Mouse (Mus musculus) forebrain, embryonic 15.5 days (tissue): ENCODE measurements at regions not wholly inside any gene's neighbourhood (a gene's known extent, or its start where the extent isn't known, plus 50 kb on each side); places are given as distances from the start of the nearest gene placed in this dataset.

Experiments used
- ATAC-seq: fragments of 200-750 bp; cut with Nextera tagmentation; replicated peaks from 2 replicates; pipeline ENCODE4 v1.8.0; 2017; ENCODE audit warnings: mild to moderate bottlenecking, moderate TSS enrichment, moderate library complexity
- H3K27ac ChIP-seq: fragments of 300-500 bp; sonication (generic); replicated peaks from 2 replicates; pipeline ENCODE4 v1.5.1; 2015; ENCODE audit warnings: mild to moderate bottlenecking, inconsistent platforms
- H3K27me3 ChIP-seq: fragments of 300-500 bp; sonication (generic); 2 replicates; pipeline ENCODE4 v1.6.1; 2015; ENCODE audit warnings: inconsistent platforms
- H3K36me3 ChIP-seq: fragments of 300-500 bp; sonication (generic); 2 replicates; pipeline ENCODE4 v1.6.1; 2015; ENCODE audit warnings: mild to moderate bottlenecking, inconsistent platforms
- H3K4me1 ChIP-seq: fragments of 300-500 bp; sonication (generic); 2 replicates; pipeline ENCODE4 v1.6.1; 2015; ENCODE audit warnings: inconsistent platforms
- H3K4me2 ChIP-seq: fragments of 300-500 bp; sonication (generic); replicated peaks from 2 replicates; pipeline ENCODE4 v1.6.1; 2015; ENCODE audit warnings: mild to moderate bottlenecking, inconsistent platforms
- H3K4me3 ChIP-seq: fragments of 300-500 bp; sonication (generic); 2 replicates; pipeline ENCODE4 v1.5.1; 2015; ENCODE audit warnings: mild to moderate bottlenecking, inconsistent platforms
- H3K9ac ChIP-seq: fragments of 300-500 bp; sonication (generic); replicated peaks from 2 replicates; pipeline ENCODE4 v1.6.1; 2015; ENCODE audit warnings: mild to moderate bottlenecking, inconsistent platforms
- H3K9me3 ChIP-seq: fragments of 300-500 bp; sonication (generic); 2 replicates; pipeline ENCODE4 v1.6.1; 2016; ENCODE audit warnings: inconsistent platforms
- WGBS: fragments of 180-500 bp; shearing (Covaris S2); methylation state at CpG from one replicate; pipeline ENCODE4 v1.1.7; 2015; ENCODE audit warnings: mixed read lengths; 5-methylcytosine and 5-hydroxymethylcytosine counted together

DNA sequence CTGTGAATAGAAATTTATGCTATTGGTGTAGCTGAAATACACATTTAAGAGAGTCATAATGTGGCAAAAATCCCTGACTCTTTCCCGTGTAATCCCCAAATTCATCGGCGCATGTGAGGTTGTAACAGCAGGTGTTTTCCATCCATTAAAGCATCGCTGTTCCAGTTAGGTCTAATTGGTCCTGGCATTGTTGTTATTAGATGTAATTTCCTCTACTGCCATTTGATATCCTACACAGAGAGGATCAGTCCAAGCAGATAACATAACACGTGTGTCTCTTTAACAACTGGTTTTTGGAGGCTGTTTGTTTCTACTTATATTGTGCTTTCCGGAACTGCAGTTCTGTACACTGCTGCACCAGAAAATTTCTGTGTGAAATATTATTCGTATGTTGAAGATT lies 101.8 kb downstream of the Vgll3 start:
- H3K4me3 ChIP-seq: no peak overlapping the region
- no peak for ATAC-seq
- no peaks in the 10 kb centered on the region for H3K27me3 ChIP-seq
- H3K9me3 ChIP-seq: no peaks in the 10 kb centered on the region
- no peaks in the 10 kb centered on the region for H3K4me1 ChIP-seq
- H3K27ac ChIP-seq: no peak overlapping the region
- no peak overlapping the region for H3K9ac ChIP-seq
- WGBS: 72% methylated on average over 7 of the region's 7 CpGs
- no peaks in the 10 kb centered on the region for H3K36me3 ChIP-seq
- no peak overlapping the region for H3K4me2 ChIP-seq

- H3K4me3 ChIP-seq: no peak overlapping the region
- H3K36me3 ChIP-seq: no peaks in the 10 kb centered on the region
- no peak overlapping the region for H3K27ac ChIP-seq
- no peaks in the 10 kb centered on the region for H3K4me1 ChIP-seq
- no peak overlapping the region for H3K9ac ChIP-seq
- H3K4me2 ChIP-seq: no peak overlapping the region
- H3K27me3 ChIP-seq: no peaks in the 10 kb centered on the region
- no peak for ATAC-seq
- 85% methylated on average over 1 of the region's 1 CpGs for WGBS
- H3K9me3 ChIP-seq: no peaks in the 10 kb centered on the region
These were observed 110.9 kb downstream of the Vgll3 start for GRCm38 (mm10) chr16:65925986-65926385.

DNA sequence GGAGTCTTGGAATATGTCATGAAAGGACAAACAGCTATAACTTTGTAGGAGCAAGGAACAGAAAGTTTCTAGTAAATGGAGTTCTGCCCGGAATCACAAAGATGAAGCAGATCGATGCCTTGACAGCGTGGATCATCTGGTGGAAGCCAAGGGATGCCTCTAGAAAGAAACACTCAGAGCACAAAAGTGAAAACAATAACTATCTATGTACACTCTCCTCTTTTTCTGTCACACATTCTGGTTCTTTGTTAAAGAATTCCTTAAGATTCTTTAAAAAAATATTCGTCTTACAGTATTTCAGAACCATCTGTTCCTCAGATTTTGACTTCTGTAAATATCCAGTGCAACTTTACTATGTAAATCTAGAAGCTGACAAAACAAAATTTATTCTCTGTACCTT lies 148.8 kb downstream of the Vgll3 start:
- 77% methylated on average over 4 of the region's 4 CpGs for WGBS
- no peaks in the 10 kb centered on the region for H3K9me3 ChIP-seq
- no peak overlapping the region for H3K27ac ChIP-seq
- H3K36me3 ChIP-seq: no peaks in the 10 kb centered on the region
- H3K4me2 ChIP-seq: no peak overlapping the region
- ATAC-seq: no peak; the same call in 1 of the 2 replicates
- no peak overlapping the region for H3K9ac ChIP-seq
- H3K27me3 ChIP-seq: no peaks in the 10 kb centered on the region
- H3K4me3 ChIP-seq: no peak overlapping the region
- peaks cover 6% of the 10 kb centered on the region; the same call in 1 of the 2 replicates for H3K4me1 ChIP-seq

GRCm38 (mm10) chr16:65964260-65964659 lies 149.2 kb downstream of the Vgll3 start:
- Histone ChIP-seq H3K4me2 (no peak overlapping the region), H3K27me3 (no peaks in the 10 kb centered on the region), H3K27ac (no peak overlapping the region), H3K4me3 (no peak overlapping the region), H3K4me1 (peaks cover 6% of the 10 kb centered on the region; the same call in 1 of the 2 replicates), H3K9ac (no peak overlapping the region), H3K9me3 (no peaks in the 10 kb centered on the region), H3K36me3 (no peaks in the 10 kb centered on the region)
- ATAC-seq: peak; percentile 67
- WGBS: 35% methylated on average over 1 of the region's 1 CpGs

GRCm38 (mm10) chr16:65977075-65977474 lies 162.0 kb downstream of the Vgll3 start:
- no peak overlapping the region for H3K27ac ChIP-seq
- H3K4me3 ChIP-seq: no peak overlapping the region
- H3K4me2 ChIP-seq: no peak overlapping the region
- no peaks in the 10 kb centered on the region for H3K36me3 ChIP-seq
- H3K27me3 ChIP-seq: no peaks in the 10 kb centered on the region
- H3K4me1 ChIP-seq: no peaks in the 10 kb centered on the region
- H3K9ac ChIP-seq: no peak overlapping the region
- H3K9me3 ChIP-seq: no peaks in the 10 kb centered on the region
- ATAC-seq: no peak
- 93% methylated on average over 4 of the region's 4 CpGs for WGBS

DNA sequence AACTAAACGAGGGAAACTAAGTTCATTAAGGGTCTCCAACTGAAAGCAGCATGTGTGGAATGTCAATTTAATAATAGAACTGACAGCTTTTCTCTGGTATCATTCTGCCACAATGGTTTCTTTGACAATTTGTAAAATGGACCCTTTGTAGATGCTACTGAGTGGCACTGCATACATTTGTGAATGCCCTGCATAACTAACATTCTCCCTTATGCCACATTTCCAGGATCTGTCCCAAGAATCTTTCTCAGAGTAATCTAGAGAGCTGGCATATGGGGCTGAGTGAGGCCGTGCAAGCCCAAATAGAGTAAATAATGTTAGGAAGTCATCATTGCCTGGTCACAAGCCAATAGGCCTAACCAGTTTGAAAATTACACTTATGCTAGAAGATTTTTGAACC lies 172.1 kb downstream of the Vgll3 start:
- peak; percentile 73 for ATAC-seq

GRCm38 (mm10) chr16:65999343-65999742 lies 184.3 kb downstream of the Vgll3 start:
- H3K27me3 ChIP-seq: no peaks in the 10 kb centered on the region
- H3K4me3 ChIP-seq: no peak overlapping the region
- no peaks in the 10 kb centered on the region for H3K9me3 ChIP-seq
- H3K36me3 ChIP-seq: no peaks in the 10 kb centered on the region
- no peak for ATAC-seq
- no peak overlapping the region for H3K4me2 ChIP-seq
- 76% methylated on average over 1 of the region's 1 CpGs for WGBS
- H3K9ac ChIP-seq: no peak overlapping the region
- no peak overlapping the region for H3K27ac ChIP-seq
- H3K4me1 ChIP-seq: no peaks in the 10 kb centered on the region

More for the DNA sequence above, 172.1 kb downstream of the Vgll3 start:
- 0 out of 2 replicates have a peak, but pooled peaks cover 4% of the 10 kb centered on the region for H3K4me1 ChIP-seq
- no peaks in the 10 kb centered on the region for H3K9me3 ChIP-seq
- H3K27me3 ChIP-seq: no peaks in the 10 kb centered on the region
- H3K36me3 ChIP-seq: no peaks in the 10 kb centered on the region
- H3K4me2 ChIP-seq: no peak overlapping the region
- WGBS: 12% methylated on average over 2 of the region's 2 CpGs
- H3K27ac ChIP-seq: no peak overlapping the region
- no peak overlapping the region for H3K4me3 ChIP-seq
- H3K9ac ChIP-seq: no peak overlapping the region

- Histone ChIP-seq H3K4me2 (no peak overlapping the region), H3K27me3 (no peaks in the 10 kb centered on the region), H3K27ac (no peak overlapping the region), H3K4me3 (no peak overlapping the region), H3K36me3 (no peaks in the 10 kb centered on the region), H3K4me1 (no peaks in the 10 kb centered on the region), H3K9me3 (no peaks in the 10 kb centered on the region), H3K9ac (no peak overlapping the region)
- ATAC-seq: no peak
- WGBS: 60% methylated on average over 6 of the region's 6 CpGs
These were observed 185.7 kb downstream of the Vgll3 start for GRCm38 (mm10) chr16:66000728-66001273.

DNA sequence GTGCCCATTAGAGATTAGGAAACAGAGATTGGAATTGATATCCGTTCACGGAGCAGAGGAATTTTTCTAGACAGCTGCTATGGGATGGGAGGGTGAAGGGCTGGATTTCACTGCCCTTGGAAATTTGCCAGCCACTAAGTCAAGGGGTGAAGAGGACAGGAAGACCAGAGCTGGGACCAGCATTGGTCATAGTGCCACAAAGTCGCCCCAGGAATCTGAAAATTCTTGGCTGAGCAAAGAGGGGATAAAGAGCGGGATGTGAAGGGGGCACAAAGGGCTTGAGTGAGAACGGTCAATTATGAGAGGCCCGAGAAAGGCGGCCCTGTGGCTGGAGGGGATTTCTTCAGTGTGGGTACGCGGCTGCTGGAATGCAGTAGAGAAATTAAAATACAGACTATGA lies 189.6 kb downstream of the Vgll3 start:
- WGBS: 75% methylated on average over 9 of the region's 9 CpGs

GRCm38 (mm10) chr16:66005954-66006580 lies 191.0 kb downstream of the Vgll3 start:
- Histone ChIP-seq H3K4me2 (no peak overlapping the region), H3K27ac (no peak overlapping the region), H3K9me3 (no peaks in the 10 kb centered on the region), H3K9ac (no peak overlapping the region), H3K27me3 (no peaks in the 10 kb centered on the region), H3K4me3 (no peak overlapping the region), H3K4me1 (no peaks in the 10 kb centered on the region), H3K36me3 (no peaks in the 10 kb centered on the region)
- WGBS: 54% methylated on average over 7 of the region's 7 CpGs
- peak; percentile 58; the same call in 1 of the 2 replicates for ATAC-seq

More for the DNA sequence above, 189.6 kb downstream of the Vgll3 start:
- no peak for ATAC-seq
- Histone ChIP-seq H3K4me3 (no peak overlapping the region), H3K4me2 (no peak overlapping the region), H3K36me3 (no peaks in the 10 kb centered on the region), H3K9ac (no peak overlapping the region), H3K4me1 (no peaks in the 10 kb centered on the region), H3K9me3 (no peaks in the 10 kb centered on the region), H3K27ac (no peak overlapping the region), H3K27me3 (no peaks in the 10 kb centered on the region)

DNA sequence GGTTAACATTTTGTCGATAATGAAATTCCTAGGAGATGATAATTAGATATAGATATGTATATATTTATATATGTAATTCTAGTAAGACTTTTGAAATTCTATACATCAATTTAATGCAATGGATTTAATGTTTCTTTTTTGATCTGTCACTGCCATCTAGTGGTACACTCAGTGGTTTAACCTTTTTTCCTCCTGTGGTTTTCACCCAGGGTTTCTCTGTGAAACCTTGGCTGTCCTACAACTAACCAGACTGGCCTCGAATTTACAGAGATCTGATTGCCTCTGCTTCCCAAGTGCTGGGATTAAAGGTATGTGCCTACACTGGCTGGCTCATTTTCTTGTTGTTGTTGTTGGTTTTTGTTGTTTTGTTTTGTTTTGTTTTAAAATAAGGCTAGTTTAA lies 198.6 kb downstream of the Vgll3 start:
- peak; percentile 67 for ATAC-seq
- no peak overlapping the region for H3K27ac ChIP-seq
- no peaks in the 10 kb centered on the region for H3K9me3 ChIP-seq
- H3K36me3 ChIP-seq: no peaks in the 10 kb centered on the region
- no peaks in the 10 kb centered on the region for H3K4me1 ChIP-seq
- H3K27me3 ChIP-seq: no peaks in the 10 kb centered on the region
- no peak overlapping the region for H3K9ac ChIP-seq
- no peak overlapping the region for H3K4me3 ChIP-seq
- no peak overlapping the region for H3K4me2 ChIP-seq
- 14% methylated on average over 2 of the region's 2 CpGs for WGBS

GRCm38 (mm10) chr16:66014861-66015602 lies 200.0 kb downstream of the Vgll3 start:
- Histone ChIP-seq H3K9me3 (no peaks in the 10 kb centered on the region), H3K36me3 (no peaks in the 10 kb centered on the region), H3K4me2 (no peak overlapping the region), H3K27ac (no peak overlapping the region), H3K9ac (no peak overlapping the region), H3K27me3 (no peaks in the 10 kb centered on the region), H3K4me3 (no peak overlapping the region), H3K4me1 (no peaks in the 10 kb centered on the region)
- ATAC-seq: no peak
- WGBS: 28% methylated on average over 5 of the region's 5 CpGs
